Mouse (Mus musculus) right cerebral cortex, postnatal 25 days (tissue): ENCODE results near the gene Slc25a34.
A peak's percentile ranks its signal among the peaks of the same experiment; 100 is the strongest.

ENCODE experiments used
- DNase-seq: peaks from one replicate; pipeline ENCODE4 v3.0.0; 2022

Slc25a34 gene

DNA sequence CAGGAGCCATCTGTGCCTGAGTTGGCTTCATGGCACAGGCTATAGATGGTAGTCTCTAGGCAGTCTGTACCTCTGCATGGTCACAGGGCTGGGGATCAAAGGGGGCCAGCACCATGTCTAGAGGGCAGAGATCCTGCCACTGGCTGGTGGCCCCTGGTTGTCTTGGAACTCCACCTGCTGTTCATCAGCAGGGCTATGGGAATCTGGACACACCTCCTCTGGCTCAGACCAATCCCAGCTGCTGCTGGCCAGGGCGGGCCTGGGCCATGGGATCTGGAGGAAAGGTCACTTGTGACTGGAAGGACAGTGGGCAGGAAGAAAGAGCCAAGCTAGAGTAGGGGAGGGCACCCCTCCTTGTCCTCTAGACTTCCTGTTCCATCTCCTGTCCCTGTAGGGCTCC lies at the start of gene Slc25a34:
Slc25a34 (minus strand) TSS at position 156 of the 400 bp plus-strand sequence.
- DNase-seq, result no peak

DNA sequence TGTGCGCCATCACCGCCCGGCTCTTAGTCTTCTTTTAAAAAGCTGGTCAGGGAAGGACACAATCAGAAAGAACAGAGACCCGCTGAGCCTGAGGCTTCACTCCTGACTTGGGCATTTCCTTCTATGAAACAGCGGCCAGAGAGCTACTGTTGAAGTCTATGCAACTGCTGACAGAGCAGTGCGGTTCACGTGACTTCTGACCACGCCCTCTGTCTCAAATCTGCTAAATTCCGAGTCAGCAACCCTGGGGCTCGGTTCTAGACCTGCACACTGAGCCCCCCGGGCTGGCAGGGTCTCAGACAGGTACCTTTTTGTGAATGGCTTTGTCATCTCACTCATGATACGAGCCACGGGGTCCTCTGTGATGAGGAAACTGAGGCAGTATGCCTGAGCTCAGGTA lies 48.7 kb upstream of the Slc25a34 start:
- no peak for DNase-seq

DNA sequence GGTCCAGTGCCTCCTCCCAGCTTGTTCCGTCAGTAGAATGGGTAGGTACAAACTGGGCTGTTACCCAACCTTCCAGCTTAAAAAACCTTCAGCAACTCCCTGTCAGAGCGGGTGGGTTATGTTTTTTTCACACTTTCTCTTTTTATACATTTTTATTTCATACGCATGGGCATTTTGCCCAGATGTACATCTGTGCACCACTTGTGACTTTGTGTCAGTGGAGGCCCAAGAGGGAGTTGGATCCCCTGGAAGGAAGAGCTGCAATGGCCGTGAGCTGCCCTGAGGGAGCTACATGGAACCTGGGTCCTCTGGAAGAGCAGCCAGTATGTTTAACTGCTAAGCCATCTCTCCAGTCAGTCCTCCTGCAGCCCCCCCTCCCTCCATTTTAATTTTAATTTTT lies 47.8 kb upstream of the Slc25a34 start:
- DNase-seq, result no peak

DNA sequence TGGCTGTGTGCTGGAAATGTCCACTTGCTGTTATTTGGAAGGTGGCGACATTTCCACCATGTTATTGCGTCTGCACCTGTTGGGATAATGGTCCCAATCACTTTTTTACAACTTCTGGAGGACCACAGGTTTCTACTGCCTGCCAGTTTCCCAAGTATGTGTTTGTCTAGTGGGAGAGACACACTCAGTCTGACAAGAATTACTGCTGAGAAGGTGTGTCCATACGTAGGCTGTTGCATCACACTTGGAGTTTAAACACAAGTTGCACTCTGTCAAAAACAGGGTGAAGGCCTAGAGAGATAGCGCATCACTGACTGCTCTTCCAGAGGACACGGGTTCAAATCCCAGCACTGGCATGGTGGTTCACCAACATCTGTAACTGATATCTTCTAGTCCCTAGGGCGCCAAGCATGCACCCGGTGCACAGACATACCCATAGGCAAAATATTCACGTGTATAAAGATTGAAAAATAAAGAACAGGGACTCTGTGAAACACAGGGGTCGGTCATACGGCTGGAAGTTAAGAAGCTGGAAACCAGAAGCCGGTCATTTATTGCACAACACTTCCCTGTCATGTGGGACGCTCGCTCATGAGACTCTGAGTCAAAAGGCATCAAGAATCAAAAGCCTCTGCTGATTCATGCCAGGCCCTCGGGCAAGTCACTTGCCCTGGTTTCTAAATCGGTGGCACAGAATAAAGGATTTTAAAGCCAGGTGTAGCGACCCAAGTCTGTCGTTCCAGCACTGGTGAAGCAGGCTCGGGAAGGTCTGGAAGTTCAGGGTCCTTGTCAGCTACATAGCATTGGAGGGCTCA lies 46.5 kb upstream of the Slc25a34 start:
- DNase-seq, result no peak

DNA sequence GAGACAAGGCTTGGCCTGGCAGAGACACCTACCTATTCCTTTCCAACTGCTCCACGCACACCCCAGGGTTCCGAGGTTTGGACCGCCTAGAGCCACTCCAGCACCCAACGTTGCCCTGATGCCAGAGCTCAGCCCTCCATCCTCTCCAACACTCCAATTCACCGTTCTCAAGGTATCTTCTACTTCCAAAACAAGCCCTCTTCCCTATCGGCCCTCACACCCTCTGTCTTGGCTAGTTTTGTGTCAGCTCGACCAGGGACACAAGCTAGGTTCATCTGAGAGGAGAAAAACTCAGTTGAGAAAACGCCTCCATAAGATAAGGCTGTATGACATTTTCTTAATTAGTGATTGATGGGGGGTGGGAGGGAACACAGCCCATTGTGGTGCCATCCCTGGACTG lies 41.2 kb upstream of the Slc25a34 start, which contains the start of gene Plekhm2:
Plekhm2 (minus strand) TSS at position 101 of the 400 bp plus-strand sequence.
- DNase-seq, result no peak

DNA sequence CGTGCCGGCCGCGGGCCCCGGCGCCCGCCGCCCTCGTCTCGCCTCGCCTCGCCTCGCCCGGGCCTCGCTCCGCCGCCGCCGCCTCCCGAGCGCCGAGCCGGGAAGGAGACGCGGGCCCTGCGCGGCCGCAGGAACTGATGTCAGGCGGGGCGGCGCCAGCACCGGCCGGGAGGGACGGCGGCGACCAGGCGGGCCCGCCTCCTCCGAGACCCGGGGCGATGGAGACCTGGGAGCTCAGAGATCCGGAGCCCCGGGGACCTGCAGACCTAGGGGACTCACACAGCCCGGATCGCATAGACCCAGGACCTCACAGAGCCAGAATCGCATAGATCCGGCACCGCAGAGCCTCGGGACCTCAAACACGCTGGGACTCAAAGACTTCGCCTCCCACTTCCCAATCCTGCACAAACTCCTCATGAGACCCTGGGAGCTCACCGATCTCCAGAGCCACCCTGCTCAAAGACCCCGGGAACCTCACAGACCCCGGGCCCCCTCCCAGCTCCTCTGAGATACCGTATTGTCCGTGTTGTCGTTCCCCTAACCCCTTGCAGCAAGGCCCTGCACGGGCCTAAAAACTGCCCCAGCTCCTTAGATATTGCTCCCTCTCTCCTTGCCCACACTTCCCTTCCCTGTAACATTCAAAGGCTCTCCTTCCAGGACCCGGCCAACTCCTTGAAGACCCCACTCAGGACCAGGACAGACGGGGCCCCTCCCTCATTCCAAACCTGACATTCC lies 40.6 kb upstream of the Slc25a34 start:
- DNase-seq, result peak; percentile 82

DNA sequence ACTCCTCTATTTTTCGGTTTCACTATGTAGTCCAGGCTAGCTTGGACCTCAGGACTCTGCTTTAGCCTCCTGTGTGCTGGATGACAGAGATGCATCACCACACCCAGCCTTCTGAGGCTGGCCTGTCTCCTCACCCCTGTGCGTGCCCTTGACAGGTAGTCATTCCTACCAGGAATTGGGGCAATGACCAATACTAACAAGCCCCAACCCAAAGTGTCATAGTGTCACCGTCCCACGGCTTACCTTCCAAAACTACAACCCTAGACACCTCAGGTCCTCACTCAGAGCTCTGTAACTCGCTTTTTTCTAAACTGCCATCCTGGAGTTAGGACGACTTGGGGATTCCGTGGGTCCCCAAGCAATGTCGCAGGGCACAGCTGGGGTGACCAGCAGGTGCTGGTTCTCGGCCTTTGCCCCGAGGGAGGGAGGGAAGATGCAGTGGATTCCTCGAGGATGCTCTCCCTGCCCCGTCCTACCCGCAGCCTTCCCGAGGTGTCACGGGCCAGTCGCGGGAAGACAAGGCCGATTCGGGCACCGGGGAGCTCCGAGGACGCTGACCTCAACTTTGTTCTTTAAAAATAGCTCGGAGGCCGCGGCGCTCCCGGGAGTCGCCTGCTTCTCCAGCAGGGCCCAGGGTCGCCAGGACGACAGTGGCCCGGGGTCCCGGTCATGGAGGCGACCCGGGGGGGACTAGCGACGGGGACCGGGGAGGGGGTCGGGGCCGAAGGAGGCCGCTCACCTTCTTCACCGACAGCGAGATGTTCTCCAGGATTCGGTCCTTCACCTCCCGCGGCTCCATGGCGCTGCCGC lies 39.7 kb upstream of the Slc25a34 start:
- peak; percentile 41 for DNase-seq

DNA sequence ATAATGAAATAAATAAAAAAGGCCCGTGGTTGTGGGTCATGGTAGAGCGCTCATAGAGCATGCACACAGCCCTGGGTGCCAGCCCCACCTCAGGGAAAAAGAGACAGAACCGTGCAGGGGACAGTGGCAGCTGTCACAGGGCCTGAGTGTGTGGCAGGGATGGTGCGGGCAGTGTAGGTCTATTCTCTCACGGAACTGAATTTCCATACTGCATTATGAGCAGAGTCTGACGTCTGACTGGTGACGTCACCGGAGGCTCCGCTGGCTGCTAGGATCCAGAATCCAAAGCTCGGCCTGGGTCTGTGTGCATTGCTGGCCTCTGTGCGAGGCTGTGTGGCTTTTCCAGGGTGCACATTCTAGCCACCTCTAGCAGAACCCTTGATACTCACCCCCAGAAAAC lies 37.3 kb upstream of the Slc25a34 start:
- DNase-seq, result no peak

DNA sequence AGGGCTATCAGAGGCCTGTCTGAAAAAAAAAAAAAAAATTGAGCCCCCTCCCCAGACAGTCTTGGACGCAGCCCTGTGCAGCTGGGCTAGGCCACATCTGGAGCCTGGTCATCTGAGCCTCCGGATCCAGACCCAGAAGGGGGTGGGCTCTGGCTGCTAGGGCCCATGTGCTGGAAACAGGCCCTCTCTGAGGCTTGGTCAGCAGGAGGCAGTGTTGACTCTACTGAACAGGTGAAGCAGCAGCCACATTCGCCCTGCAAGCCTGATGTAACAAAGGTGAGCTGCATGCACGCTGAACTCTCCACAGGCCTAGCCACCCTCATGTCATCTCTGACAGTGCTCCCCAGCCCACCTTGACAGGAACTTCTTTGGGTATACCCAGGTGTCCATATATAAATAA lies 36.1 kb upstream of the Slc25a34 start:
- no peak for DNase-seq

DNA sequence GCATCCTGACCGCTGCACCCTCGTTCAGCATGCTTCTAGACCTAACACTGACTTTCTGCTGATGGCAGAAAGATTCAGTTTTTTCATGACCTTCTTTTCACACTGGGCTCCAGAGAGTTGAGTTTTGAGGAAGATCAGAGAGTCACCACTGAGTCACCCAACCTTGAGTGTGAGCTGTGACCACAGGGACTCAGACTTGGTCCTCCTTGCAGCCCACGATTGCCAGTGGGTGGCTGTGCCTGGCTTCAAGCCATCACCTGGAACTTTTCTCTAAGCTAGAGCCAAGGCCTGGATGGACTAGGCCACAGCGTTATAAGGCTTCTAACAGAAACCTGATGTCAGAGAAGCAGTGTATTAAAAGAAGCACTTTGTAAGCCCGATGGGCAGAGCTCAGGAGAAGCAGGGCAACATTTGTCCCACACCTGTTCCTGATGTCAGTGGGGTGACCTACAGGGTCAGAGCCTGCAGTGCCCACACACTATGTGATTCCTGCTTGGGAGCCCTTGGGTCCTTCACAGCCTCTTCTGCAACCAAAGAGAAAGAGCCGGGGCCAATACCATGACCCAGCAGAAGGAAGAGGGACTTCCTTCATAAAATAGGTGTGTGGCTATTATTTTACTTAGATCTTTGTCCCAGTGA lies 35.3 kb upstream of the Slc25a34 start:
- no peak for DNase-seq

DNA sequence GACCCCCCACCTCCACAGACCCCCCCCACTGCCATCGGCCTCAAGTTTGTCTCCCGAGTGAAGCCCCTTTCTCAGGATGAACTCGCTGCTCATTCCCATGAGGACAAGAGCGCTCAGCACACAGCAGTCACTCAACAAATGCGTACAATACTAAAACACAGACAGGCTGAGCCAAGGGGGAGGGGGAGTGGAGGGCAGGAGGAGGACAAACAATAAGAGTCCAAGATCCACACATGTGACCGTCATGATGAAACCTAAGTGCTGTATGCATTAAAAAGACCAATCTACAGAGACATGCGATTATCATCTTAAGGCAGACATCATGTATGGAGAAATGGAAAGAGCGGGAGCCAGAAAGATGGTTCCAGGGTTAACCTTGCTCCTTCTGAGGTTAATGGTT lies 33.3 kb upstream of the Slc25a34 start:
- DNase-seq, result no peak

DNA sequence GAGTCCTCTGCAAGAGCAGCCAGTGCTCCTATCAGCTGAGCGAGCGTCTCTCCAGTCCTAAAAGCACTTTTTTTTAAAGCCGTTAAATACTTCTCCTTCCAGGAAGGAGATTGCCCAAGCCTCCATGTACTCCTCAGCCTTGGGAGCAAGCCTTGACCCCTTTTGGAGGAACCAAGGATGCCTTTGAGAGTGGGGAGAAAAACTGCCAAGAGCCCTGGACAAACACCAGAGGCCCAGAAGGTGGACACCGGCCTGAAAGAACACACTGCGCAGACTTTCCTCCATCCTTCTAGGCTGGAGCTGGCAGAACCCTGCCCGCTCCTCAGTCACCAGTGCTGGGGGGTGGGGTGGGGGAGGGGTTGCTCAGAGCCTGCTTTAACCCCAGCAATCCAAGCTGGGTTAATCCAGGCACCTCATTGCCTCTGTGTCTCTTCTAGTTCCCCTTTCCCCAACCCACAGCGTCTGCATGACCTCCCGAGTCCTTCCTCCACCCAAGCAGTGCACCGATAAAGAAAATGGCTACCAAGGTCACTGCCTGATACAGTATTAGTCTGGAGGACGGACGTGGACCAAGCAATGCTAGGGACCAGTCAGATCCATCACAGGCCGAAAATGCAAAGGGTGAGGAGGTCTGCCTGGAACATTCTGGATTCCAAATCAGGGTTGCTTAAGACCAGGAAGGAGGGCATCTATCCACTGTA lies 32.4 kb upstream of the Slc25a34 start:
- DNase-seq, result no peak

DNA sequence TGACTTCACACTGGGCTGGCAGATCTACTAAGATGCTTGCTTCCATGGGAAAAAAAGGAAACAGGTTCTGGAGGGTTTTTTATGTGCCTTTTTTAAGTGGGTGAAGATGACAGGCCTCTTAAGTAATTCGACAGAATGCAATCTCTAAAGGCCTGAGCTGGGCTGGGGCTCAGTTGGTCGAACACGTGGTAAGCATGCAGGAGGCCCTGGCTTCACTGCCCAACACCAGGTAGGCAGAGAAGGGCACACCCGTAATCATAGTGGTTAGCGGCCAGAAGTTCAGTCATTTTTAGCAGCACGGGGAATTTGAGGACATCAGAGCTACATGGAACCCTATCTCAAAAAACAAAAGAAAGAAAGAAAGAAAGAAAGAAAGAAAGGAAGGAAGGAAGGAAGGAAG lies 30.9 kb upstream of the Slc25a34 start:
- no peak for DNase-seq

DNA sequence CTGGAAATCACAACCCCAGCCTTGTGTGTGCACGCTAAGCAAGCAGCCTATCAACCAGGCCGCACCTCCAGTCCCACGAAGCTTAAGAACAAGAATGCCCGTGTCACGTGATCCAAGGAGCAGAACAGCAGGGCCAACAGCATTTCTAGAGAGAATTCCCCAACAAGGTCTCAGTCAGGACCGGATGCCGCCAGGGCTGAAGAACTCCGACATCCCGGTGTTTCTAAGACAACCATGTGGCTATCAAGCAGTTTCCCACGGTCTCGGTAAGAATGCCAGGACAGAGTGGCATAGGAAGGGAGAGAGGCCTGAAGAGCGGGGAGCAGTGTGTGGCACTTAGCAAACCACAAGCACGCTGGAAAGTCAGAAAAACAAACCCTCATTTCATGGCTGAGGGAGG lies 30.2 kb upstream of the Slc25a34 start:
- DNase-seq, result no peak

DNA sequence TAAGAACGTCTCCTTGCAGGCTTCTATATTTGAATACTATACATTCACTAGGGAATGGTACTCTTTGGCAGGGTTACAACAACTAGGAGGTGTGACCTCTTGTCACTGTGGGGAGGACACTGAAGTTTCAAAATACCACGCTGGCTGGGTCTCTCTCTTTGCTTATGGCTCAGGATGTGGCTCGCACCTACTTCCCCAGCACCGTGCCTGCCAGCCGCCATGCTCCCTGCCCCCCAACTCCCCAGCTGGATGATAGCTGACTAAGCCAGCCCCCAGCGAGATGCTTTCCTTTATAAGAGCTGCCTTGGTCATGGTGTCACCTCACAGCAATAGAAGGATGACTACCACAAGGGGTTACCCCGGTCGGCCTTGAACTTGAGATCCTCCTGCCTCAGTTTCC lies 29.4 kb upstream of the Slc25a34 start:
- DNase-seq, result no peak

DNA sequence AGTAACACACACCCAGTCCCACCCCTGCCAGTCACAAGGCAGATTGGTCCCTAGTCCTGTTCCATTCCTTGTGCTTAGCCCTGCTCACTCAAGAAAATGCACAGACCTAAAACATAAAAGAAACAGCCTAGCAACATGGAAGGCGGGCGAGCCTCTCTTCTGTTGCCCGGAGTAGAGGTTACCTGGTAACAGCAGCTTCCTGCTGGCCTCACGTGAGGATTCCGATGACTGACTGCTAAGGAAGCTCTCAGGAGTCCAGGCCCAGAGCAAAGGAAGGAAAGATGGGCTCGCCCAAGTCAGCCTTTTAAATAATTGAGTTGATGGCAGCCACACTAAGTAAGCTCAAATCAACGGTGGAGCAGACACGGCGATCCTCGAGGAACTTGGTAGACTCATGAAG lies 28.3 kb upstream of the Slc25a34 start:
- DNase-seq, result no peak

DNA sequence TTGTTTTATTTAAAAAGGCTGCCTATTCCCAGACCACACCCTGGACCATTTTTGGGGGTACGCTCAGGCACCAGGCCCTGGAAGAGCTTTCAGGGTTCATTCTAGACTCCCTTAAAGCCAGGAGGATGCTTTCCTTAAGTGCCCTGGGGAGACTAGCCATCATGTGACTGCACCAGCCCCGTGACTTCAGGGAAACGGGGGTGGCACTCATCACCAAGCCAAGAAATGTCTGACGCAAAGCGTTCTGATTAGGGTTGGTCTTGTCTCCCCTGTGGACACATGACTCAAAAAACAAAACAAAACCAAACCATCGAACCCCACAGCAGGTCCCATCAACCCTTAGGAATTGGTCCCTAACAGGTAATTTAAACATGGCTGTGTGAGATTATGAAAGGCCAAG lies 27.7 kb upstream of the Slc25a34 start:
- DNase-seq, result no peak

DNA sequence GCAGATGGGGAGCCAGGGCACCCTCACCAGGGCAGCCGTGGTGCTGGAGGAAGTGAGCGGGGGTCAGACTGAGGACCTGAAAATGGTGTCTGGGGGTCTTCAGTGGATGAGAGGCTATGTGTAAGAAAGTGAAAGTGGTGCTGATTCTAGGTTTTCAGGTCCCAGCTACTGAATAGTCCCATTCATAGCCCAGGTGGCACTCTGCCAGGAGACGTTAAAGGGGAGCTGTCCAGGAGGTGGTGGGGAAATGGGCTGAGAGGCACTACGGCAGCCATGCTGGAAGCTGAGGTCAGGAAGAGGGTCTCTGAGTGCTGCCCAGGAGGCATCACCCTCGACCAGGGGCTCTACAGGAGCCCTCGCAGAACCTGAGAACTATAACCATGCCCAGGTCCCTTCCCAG lies 25.6 kb upstream of the Slc25a34 start:
- no peak for DNase-seq

DNA sequence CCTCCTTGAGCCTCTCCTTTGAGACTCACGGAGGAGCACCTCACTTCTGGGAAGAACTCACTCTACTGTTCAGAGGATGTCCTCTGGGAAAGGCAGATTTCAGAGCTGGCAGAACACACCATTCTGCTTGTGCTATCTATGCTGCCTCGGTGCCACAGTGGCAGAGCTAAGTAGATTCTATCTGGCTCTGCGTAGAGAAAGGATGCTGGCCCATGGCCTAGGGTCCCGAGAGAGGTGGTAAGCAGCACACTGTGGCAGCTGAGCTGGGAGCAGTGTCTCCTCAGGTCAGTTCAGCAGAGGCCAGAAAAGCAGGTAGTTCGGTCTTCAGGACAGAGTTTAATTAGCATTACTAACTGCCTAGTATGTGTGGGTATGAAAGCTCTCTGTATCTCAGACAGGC lies 24.6 kb upstream of the Slc25a34 start:
- no peak for DNase-seq

DNA sequence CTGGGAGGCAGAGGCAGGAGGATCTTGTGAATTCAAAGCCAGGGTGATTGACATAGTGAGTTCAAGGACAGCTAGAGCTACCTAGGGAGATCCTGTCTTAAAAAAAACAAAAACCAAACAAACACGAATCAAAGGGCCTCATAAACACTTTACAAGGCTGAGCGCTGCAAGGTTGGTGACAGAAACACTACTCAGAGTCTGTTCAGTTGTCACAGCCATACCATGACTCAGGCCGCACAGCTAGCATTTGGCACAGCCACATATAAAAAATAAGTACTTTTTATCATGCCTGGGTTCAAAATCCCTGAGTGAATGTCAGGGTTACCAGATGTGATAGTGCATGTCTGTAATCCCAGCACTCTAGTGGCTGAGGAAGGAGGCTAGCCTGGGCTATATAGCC lies 23.6 kb upstream of the Slc25a34 start:
- DNase-seq, result no peak

DNA sequence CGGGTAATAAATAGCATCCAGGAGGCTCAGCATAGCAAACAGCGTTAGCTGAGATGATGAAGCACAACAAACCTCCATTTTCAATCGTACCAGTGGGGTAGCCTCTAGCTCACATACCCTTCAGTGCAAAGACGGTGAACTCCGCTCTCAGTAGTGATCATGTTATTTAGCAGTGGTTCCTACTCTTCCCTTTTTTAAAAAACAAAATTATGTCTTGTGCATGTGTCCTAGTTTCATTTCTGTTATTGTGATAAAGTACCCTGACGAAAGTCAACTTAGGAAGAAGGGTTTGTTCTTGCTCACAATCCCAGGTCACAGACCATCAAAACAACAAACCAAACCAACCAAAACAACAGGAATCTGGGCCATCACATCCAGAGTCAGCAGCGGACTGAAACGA lies 22.4 kb upstream of the Slc25a34 start:
- DNase-seq, result no peak

DNA sequence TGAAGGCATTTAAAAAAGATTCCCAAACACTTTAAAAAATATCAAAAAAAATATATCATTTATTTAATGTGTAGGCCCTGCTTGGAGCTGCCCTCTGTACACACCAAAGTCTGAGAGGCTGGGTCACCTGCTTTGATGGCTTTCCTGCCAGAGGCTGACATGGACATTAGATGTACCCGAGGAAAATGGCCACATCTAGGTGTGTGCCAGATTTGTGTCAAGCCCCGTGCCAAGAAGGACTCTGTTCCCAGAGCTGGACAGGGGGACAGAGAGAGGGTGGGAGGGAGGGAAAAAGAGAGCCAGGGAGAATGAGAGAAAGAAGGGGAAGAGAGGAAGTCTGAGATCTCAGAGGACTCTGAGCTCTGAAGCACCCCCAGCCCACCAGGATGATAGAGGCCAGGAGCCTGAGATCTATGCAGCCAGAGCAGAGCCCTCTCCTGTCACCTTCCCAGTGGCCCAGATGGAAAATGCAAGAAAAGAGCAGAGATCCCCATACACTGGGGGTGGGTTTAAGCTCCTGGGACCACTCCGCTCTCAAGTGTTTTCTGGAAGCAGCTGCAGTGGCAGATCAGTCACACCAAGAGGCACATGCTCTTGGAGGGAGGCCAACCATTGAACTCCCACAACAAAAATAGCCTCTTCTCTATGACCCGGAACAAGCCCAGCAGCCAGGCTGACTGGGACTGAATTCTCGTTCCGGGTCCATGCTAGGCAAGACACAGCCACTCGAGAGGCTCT lies 19.7 kb upstream of the Slc25a34 start:
- DNase-seq, result peak; percentile 43
